Mouse (Mus musculus): ENCODE measurements around the gene Fbh1. TPM values are rescaled to one million over a fixed set of nuclear protein-coding genes. Genes with fewer than 3 reads are reported as not detected.

Fbh1 gene
- 87.7 TPM for polyA plus RNA-seq (2014; fragmentation: Illumina TruSeq; extraction: RNeasy Lipid Tissue Mini Kit (QIAGEN cat#74804))

GRCm38 (mm10) chr2:11777091-11778068, at the start of gene Fbh1, which contains the start of gene Ankrd16:
TSS of gene Fbh1 (minus strand) at chr2:11777582.
TSS of gene Ankrd16 (plus strand) at chr2:11777876.

GRCm38 (mm10) chr2:11705201-11706025, 72.0 kb downstream of the Fbh1 start, which contains the start of gene Il15ra:
TSS of gene Il15ra (plus strand) at chr2:11705290.

Other genes with a start within 250 kb of the Fbh1 start
- gene Pfkfb3, start 223.5 kb downstream of the Fbh1 start, polyA plus RNA-seq (2014; fragmentation: Illumina TruSeq; extraction: RNeasy Lipid Tissue Mini Kit (QIAGEN cat#74804)), result 18.6 TPM
- gene Rbm17, start 173.4 kb downstream of the Fbh1 start, polyA plus RNA-seq (2014; fragmentation: Illumina TruSeq; extraction: RNeasy Lipid Tissue Mini Kit (QIAGEN cat#74804)), result 363 TPM
- gene Gm17490, start 151.3 kb downstream of the Fbh1 start, polyA plus RNA-seq (2014; fragmentation: Illumina TruSeq; extraction: RNeasy Lipid Tissue Mini Kit (QIAGEN cat#74804)), result not detected
- gene Il2ra, start 134.8 kb downstream of the Fbh1 start, polyA plus RNA-seq (2014; fragmentation: Illumina TruSeq; extraction: RNeasy Lipid Tissue Mini Kit (QIAGEN cat#74804)), result 1.6 TPM
- 6.5 TPM for gene Il15ra, start 72.3 kb downstream of the Fbh1 start, polyA plus RNA-seq (2014; fragmentation: Illumina TruSeq; extraction: RNeasy Lipid Tissue Mini Kit (QIAGEN cat#74804))
- gene Ankrd16, start 294 bp upstream of the Fbh1 start, polyA plus RNA-seq (2014; fragmentation: Illumina TruSeq; extraction: RNeasy Lipid Tissue Mini Kit (QIAGEN cat#74804)), result 7.1 TPM